Mouse (Mus musculus): Measurements from ENCODE around the gene Slco1c1.

DNA sequence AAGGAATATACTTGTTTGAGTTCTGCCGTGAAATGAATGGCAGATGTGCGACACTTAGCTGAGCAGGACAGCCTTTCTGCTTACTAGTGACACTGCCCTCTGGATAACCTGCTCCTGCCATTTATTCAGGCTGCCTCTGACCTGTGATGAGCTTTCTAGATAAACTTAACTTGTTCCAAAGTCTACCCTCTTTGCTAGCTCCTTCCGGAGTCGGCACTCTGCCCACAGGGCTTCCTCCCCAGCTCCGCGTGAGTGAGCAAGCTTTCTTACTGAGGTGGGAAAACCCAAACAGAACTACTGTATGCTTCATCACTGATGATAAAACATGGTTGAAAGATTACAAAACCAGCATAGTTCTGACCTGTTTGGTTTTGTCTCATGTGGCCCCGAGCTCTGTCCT is 19.2 kb downstream of the Slco1c1 start:
- TF ChIP-seq CTCF (conservative IDR thresholded peaks at IDR 0.05; ENCODE audit: insufficient read depth, insufficient read length, low read depth, low read length), result no peak
- no peak for TF ChIP-seq POLR2A (IDR thresholded peaks at IDR 0.05; ENCODE audit: low read depth, low read length)
